8 mouse cellular contexts compared by ENCODE assay signal in genomic region chr9:22224536-22225503, GRCm38 (mm10). TPM values are rescaled to one million over a fixed set of nuclear protein-coding genes. Genes with fewer than 3 reads are reported as not detected.
A peak's percentile ranks its signal among the peaks of the same experiment; 100 is the strongest.
DNase-seq lines count a peak whose midpoint lies in the region; ATAC-seq lines count a peak whose summit lies in the region.

No protein-coding gene starts in this region.

- H3K9me3 ChIP-seq in heart, embryonic 13.5 days: peaks cover 5% of the 10 kb centered on the region; the same call in 1 of the 2 replicates

- H3K27ac ChIP-seq in heart, embryonic 13.5 days (replicated peaks): peak overlapping the region; percentile 96

- peak overlapping the region; percentile 84 for H3K4me2 ChIP-seq in heart, embryonic 13.5 days

- peaks cover 11% of the 10 kb centered on the region for H3K4me1 ChIP-seq in heart, embryonic 13.5 days

- 0 out of 2 replicates have a peak, but pooled peaks have one; percentile 1 for ATAC-seq in heart, embryonic 13.5 days (ENCODE audit: extremely low read depth, insufficient number of reproducible peaks, low FRiP score, low TSS enrichment)
- ATAC-seq in megakaryocyte, adult 5-6 weeks (ENCODE audit: poor library complexity, severe bottlenecking): peak; percentile 41

- peak; percentile 86 for DNase-seq in CD4-positive helper T cell, adult 2 months (ENCODE audit: low read depth, low spot score)
- DNase-seq in ES-CJ7 (ENCODE audit: low read depth, low spot score): peak; percentile 87
- peak; percentile 54 to 58 for DNase-seq in cerebellum, postnatal 14 days
- peak; percentile 27 to 43 for DNase-seq in kidney, postnatal 25 days
- peak; percentile 27 to 67 for DNase-seq in spleen, postnatal 10 days (ENCODE audit: low spot score in 2 of 2)
- DNase-seq in urinary bladder, postnatal 25 days (ENCODE audit: low spot score): no peak

- peaks cover 13% of the 10 kb centered on the region for H3K36me3 ChIP-seq in heart, embryonic 13.5 days

- H3K9ac ChIP-seq in heart, embryonic 13.5 days: peak overlapping the region; percentile 93

- H3K27me3 ChIP-seq in heart, embryonic 13.5 days (replicated peaks): no peaks in the 10 kb centered on the region

- H3K4me3 ChIP-seq in heart, embryonic 13.5 days: peak overlapping the region; percentile 83

- WGBS in heart, embryonic 13.5 days: 19% methylated on average over 17 of the region's 17 CpGs

RNA-seq across cellular contexts. Expression of gene Zfp809, which starts 0.7 kb away (rescaled TPM):
- polyA plus RNA-seq in heart, embryonic 13.5 days (2015; fragmentation: Nextera tagmentation; extraction: Ambion mirVana): 16.0 and 17.9 TPM in 2 replicates
- 39.2 and 40.2 TPM in 2 replicates for total RNA-seq in megakaryocyte, adult 5-6 weeks (2015)
- total RNA-seq in megakaryocyte, adult 5-6 weeks (2017): 33.4 and 34.6 TPM in 2 replicates

RNA-seq across cellular contexts. Expression of gene Zfp599, which starts 34.9 kb away (rescaled TPM):
- polyA plus RNA-seq in heart, embryonic 13.5 days (2015; fragmentation: Nextera tagmentation; extraction: Ambion mirVana): 3.7 and 4.2 TPM in 2 replicates
- 0.33 and 0.80 TPM in 2 replicates for total RNA-seq in megakaryocyte, adult 5-6 weeks (2015)
- total RNA-seq in megakaryocyte, adult 5-6 weeks (2017): 0.85 and 1.8 TPM in 2 replicates

RNA-seq across cellular contexts. Expression of gene Zfp872, which starts 36.9 kb away (rescaled TPM):
- polyA plus RNA-seq in heart, embryonic 13.5 days (2015; fragmentation: Nextera tagmentation; extraction: Ambion mirVana): 0.08 and 0.24 TPM in 2 replicates
- total RNA-seq in megakaryocyte, adult 5-6 weeks (2015): not detected in 2 replicates
- total RNA-seq in megakaryocyte, adult 5-6 weeks (2017): not detected in 2 replicates
